Mouse (Mus musculus) erythroblast, embryonic 14.5 days (primary cell): Measurements from ENCODE around the gene Mrpl20. TPM values are rescaled to one million over a fixed set of nuclear protein-coding genes. Genes with fewer than 3 reads are reported as not detected.

Experiments
- H3K27me3 ChIP-seq: 2 replicates; pipeline ENCODE4 v1.6.1; 2012; ENCODE audit warnings: inconsistent platforms; ENCODE audit not compliant: control insufficient read depth
- H3K36me3 ChIP-seq: 2 replicates; pipeline ENCODE4 v1.6.1; 2012; ENCODE audit warnings: mild to moderate bottlenecking, inconsistent platforms; ENCODE audit not compliant: control insufficient read depth
- H3K4me1 ChIP-seq: 2 replicates; pipeline ENCODE4 v1.6.1; 2012; ENCODE audit warnings: inconsistent platforms; ENCODE audit not compliant: control insufficient read depth
- H3K4me3 ChIP-seq: replicated peaks from 2 replicates; pipeline ENCODE3; 2012; ENCODE audit warnings: moderate library complexity, mild to moderate bottlenecking, inconsistent platforms
- H3K9me3 ChIP-seq: 2 replicates; pipeline ENCODE4 v1.6.1; 2012; ENCODE audit warnings: low read length, inconsistent platforms, mixed read lengths; ENCODE audit not compliant: control insufficient read depth
- GATA1 ChIP-seq: IDR thresholded peaks from 2 replicates; pipeline ENCODE4 v1.6.1; 2012; ENCODE audit warnings: low read length, inconsistent platforms, mixed read lengths
- TAL1 ChIP-seq: IDR thresholded peaks from 3 replicates; pipeline ENCODE4 v1.6.1; 2012; ENCODE audit warnings: low read length, inconsistent platforms, mixed read lengths
- polyA plus RNA-seq: library from polyadenylated mRNA; stranded (reverse); fragments of >175 nt; gene quantifications from 2 replicates; pipeline ENCODE4 v1.2.3, GENCODE M21; 2012

Mrpl20 gene
- 1.9 and 2.3 TPM in 2 replicates for polyA plus RNA-seq

DNA sequence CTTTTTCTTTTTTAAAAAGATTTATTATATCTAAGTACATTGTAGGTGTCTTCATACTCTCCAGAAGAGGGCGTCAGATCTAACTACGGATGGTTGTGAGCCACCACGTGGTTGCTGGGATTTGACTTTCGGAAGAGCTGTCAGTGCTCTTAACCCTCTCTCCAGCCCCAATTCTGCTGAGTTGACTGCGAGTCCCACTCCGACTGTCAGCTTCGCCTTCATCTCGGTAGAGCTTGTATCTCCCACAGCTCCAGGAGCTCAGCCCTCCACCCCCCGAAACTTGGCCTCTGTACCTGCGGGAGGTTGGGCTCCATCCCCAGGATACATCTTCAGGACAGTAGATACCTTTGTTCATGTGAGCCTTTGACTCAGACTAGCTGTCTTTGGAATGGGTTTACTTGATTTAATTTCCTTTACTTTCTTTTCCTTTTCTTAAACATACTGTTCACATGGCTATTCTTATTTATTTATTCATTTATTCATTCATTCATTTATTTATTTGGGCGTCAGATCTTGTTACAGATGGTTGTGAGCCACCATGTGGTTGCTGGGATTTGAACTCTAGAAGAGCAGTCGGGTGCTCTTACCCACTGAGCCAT, at the start of gene Mrpl20:
Mrpl20 (plus strand) TSS at position 138 of the 599 bp plus-strand sequence.
- no peak for TF ChIP-seq GATA1
- TF ChIP-seq TAL1, result no peak

DNA sequence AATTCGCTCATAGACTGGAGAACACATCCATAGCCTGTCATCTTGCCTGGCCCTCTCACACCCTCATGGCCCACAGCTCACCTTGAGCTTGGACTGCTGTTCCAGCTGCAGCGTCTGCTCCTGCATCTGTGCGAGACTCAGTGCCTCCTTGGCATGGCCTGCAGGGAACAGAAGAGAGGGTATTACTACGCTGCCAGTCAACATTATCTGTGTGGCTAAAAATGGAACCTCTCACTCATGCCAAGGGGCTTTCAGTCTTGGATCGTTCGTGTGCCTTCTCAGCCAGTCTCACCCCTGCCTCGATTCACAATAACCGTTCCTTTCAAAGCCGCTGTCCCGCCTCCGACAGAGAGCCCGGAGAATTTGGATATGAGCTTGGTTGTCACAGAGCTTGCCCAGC, 45.7 kb upstream of the Mrpl20 start:
- Histone ChIP-seq H3K9me3 (no peaks in the 10 kb centered on the region), H3K27me3 (no peaks in the 10 kb centered on the region), H3K4me1 (peaks cover 34% of the 10 kb centered on the region), H3K36me3 (peaks cover 56% of the 10 kb centered on the region), H3K4me3 (no peak overlapping the region)
- TF ChIP-seq GATA1 (no peak), TAL1 (no peak)

More for the DNA sequence above, at the start of gene Mrpl20:
- no peaks in the 10 kb centered on the region for H3K9me3 ChIP-seq
- H3K4me1 ChIP-seq, result peaks cover 34% of the 10 kb centered on the region
- H3K27me3 ChIP-seq, result peaks cover 13% of the 10 kb centered on the region
- peaks cover 33% of the 10 kb centered on the region for H3K36me3 ChIP-seq
- H3K4me3 ChIP-seq, result peak within 1 kb of the TSS; percentile 73

- TF ChIP-seq TAL1 (no peak), GATA1 (no peak)
- peaks cover 40% of the 10 kb centered on the region for H3K4me1 ChIP-seq
- no peaks in the 10 kb centered on the region for H3K27me3 ChIP-seq
- no peaks in the 10 kb centered on the region for H3K9me3 ChIP-seq
- H3K36me3 ChIP-seq, result peaks cover 32% of the 10 kb centered on the region
- peak overlapping the region; percentile 72 for H3K4me3 ChIP-seq
Observed at GRCm38 (mm10) chr4:155759862-155760612, 42.6 kb upstream of the Mrpl20 start.

DNA sequence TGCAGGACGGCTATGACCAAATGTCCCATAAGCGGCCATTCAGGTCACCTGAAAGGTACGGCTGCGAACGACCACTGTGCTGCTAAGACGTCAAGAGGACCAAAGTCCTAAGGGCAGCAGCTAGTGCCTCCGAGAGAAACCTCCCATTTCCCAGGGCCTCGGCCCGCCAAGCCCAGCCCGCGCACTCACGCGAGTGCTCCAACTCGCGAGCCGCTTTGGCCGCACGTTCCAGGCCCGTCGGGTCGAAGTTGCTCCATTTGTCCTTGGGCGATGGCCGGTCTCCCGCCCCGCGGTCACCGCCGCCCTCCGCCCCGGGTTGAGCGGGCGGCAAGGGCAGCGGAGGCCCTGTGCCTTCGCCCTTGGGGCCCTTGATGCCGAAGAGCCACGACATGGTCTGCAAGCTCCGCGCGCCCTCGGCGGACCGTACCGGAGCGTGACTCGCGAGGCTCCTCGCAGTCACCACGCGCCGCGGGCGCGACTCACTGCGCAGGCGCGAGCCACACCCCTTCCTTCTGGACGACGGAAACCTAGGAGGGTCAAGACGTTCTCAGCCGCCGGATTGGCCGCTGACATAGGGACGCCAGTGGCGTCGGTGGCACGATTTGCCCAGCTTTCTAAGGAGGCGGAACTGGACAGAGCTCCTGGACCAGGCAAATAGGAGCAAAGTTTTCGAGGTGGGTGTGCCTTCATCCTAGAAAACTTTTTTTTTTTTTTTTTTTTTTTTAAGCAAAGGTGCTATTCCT, 41.9 kb upstream of the Mrpl20 start, which contains the start of gene Atad3a:
Atad3a (minus strand) TSS at position 481 of the 743 bp plus-strand sequence.
- H3K4me1 ChIP-seq, result peaks cover 40% of the 10 kb centered on the region
- peaks cover 25% of the 10 kb centered on the region for H3K36me3 ChIP-seq
- peak within 1 kb of the TSS; percentile 72 for H3K4me3 ChIP-seq
- no peaks in the 10 kb centered on the region for H3K9me3 ChIP-seq
- TF ChIP-seq TAL1, result no peak
- no peak for TF ChIP-seq GATA1
- H3K27me3 ChIP-seq, result no peaks in the 10 kb centered on the region

- no peak for TF ChIP-seq GATA1
- no peak for TF ChIP-seq TAL1
- no peaks in the 10 kb centered on the region for H3K9me3 ChIP-seq
- peaks cover 17% of the 10 kb centered on the region for H3K36me3 ChIP-seq
- peaks cover 40% of the 10 kb centered on the region for H3K4me1 ChIP-seq
- no peaks in the 10 kb centered on the region for H3K27me3 ChIP-seq
- peak overlapping the region; percentile 72 for H3K4me3 ChIP-seq
Observed at GRCm38 (mm10) chr4:155761356-155762099, 41.1 kb upstream of the Mrpl20 start.

DNA sequence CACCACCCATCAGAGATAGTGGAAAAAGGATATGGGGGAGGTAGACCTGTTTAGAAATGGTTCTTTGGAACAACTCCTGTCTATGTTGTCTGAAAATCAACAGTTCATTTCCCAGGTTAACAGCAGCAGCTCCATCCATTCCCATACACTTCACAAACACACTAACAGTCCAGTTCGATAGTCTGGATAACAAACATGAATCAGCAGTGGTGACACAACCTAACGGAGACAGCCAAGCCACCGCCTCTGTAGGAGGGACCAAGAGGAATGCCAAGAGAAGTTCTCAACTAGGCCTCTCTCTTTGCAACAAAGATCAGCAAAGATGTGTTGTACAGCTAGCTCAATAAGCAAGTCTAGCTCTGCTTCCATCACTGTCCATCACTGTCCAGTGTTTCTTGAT, 40.3 kb upstream of the Mrpl20 start:
- peaks cover 40% of the 10 kb centered on the region for H3K4me1 ChIP-seq
- no peaks in the 10 kb centered on the region for H3K27me3 ChIP-seq
- TF ChIP-seq GATA1 (no peak), TAL1 (no peak)
- H3K36me3 ChIP-seq, result peaks cover 10% of the 10 kb centered on the region
- no peaks in the 10 kb centered on the region for H3K9me3 ChIP-seq
- H3K4me3 ChIP-seq, result peak overlapping the region; percentile 21

- Histone ChIP-seq H3K4me1 (peaks cover 21% of the 10 kb centered on the region), H3K36me3 (no peaks in the 10 kb centered on the region), H3K9me3 (no peaks in the 10 kb centered on the region), H3K27me3 (peaks cover 35% of the 10 kb centered on the region), H3K4me3 (peak overlapping the region; percentile 72)
- no peak for TF ChIP-seq TAL1
- no peak for TF ChIP-seq GATA1
Observed at GRCm38 (mm10) chr4:155769496-155769879, 33.2 kb upstream of the Mrpl20 start.

DNA sequence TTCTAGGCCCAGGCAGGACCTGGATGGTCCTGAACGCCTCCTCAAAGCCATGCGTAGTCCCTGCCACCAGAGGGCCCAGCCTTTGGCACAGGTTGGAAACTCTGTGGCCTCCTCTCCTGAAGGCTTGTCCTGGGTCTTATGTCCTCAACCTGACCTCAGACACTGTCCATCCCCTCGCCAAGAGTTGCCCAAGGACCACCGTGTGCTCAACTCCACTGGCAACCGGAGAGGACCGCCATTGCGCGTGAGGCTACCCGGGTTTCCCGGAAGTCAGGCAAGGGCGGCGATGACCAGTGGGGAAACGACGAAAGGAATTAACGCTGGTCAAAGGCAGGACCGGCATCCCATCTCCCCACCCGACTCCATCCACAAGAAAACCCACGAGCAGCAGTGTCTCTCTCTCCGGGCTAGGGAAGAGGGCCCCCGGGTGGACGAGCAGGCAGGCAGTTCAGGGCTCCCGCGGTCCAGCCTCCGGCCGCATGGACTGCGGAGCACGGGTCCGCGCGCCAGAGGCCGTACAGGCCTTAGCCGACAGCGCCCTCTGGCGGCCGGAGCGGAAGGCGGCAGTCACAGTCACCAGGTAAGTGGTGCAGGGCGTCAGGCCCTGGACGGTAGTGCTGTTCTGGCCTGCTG, 32.7 kb upstream of the Mrpl20 start:
- Histone ChIP-seq H3K9me3 (no peaks in the 10 kb centered on the region), H3K27me3 (peaks cover 40% of the 10 kb centered on the region), H3K36me3 (no peaks in the 10 kb centered on the region), H3K4me3 (peak overlapping the region; percentile 72), H3K4me1 (peaks cover 26% of the 10 kb centered on the region)
- TF ChIP-seq TAL1, result no peak
- TF ChIP-seq GATA1, result no peak
